Comparison of ENCODE assay signal across 22 mouse cellular contexts in the genomic region with DNA sequence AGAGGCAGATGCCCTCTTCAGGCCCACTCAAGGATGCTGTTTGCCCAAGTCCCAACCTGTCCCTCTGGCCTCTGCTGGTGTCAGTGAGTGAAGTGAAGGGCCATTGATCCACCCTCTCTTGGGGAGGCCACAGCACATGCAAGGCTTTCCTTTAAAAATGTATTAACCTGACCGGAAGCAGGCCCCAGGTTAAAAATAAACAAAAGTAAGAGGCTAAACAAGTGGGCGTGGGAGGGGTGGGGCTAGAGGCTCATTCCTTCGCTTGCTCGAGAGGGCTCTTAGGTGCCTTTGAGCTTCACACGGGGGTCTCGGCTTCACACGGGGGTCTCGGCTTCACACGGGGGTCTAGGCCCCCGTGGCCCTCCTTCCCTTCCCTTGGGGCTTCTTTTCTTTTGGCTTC. TPM values are rescaled to one million over a fixed set of nuclear protein-coding genes. Genes with fewer than 3 reads are reported as not detected.
DNase-seq lines count a peak whose midpoint lies in the region; ATAC-seq and TF ChIP-seq lines count a peak whose summit lies in the region.
"Had no signal": no experiment of that assay in that cellular context is flagged by ENCODE, and none has a peak within 500 bp of the region (broad histone marks: within the 10 kb centered on the region; RNA-seq: fewer than 3 reads in every experiment).

No protein-coding gene starts in this region.

- H3K9me3 ChIP-seq in kidney, embryonic 16.5 days (ENCODE audit: low read length): peaks cover 3% of the 10 kb centered on the region; the same call in 1 of the 2 replicates
- H3K9me3 ChIP-seq in lung, postnatal 0 days (ENCODE audit: low read length): no peaks in the 10 kb centered on the region
- H3K9me3 ChIP-seq in limb, embryonic 12.5 days: no peaks in the 10 kb centered on the region
- H3K9me3 ChIP-seq: embryonic facial prominence, embryonic 15.5 days; hindbrain, embryonic 15.5 days had no signal

- H3K36me3 ChIP-seq in kidney, embryonic 16.5 days (ENCODE audit: insufficient read depth, low read length): peaks cover 5% of the 10 kb centered on the region; the same call in 1 of the 2 replicates
- H3K36me3 ChIP-seq in lung, postnatal 0 days (ENCODE audit: insufficient read depth, low read length): no peaks in the 10 kb centered on the region
- H3K36me3 ChIP-seq in limb, embryonic 12.5 days: peaks cover 49% of the 10 kb centered on the region
- H3K36me3 ChIP-seq in thymus, adult 2 months (ENCODE audit: control insufficient read depth, insufficient read depth, low read length): no peaks in the 10 kb centered on the region; the same call in 1 of the 2 replicates
- H3K36me3 ChIP-seq: embryonic facial prominence, embryonic 15.5 days; hindbrain, embryonic 15.5 days had no signal

- no peak for TF ChIP-seq POLR2A in thymus, adult 2 months (IDR thresholded peaks at IDR 0.05; ENCODE audit: control insufficient read depth, extremely low read depth, insufficient read depth, low read length, poor library complexity)

- peaks cover 19% of the 10 kb centered on the region for H3K4me1 ChIP-seq in kidney, embryonic 16.5 days (ENCODE audit: insufficient read depth, low read length)
- H3K4me1 ChIP-seq in lung, postnatal 0 days (ENCODE audit: insufficient read depth, low read depth, low read length): no peaks in the 10 kb centered on the region
- H3K4me1 ChIP-seq in limb, embryonic 12.5 days (replicated peaks): peaks cover 78% of the 10 kb centered on the region
- peaks cover 11% of the 10 kb centered on the region for H3K4me1 ChIP-seq in thymus, adult 2 months (replicated peaks; ENCODE audit: control insufficient read depth, insufficient read depth, low read length)

- H3K27me3 ChIP-seq in kidney, embryonic 16.5 days (ENCODE audit: insufficient read depth, low read length): no peaks in the 10 kb centered on the region
- no peaks in the 10 kb centered on the region for H3K27me3 ChIP-seq in lung, postnatal 0 days (replicated peaks; ENCODE audit: insufficient read depth, low read length)
- no peaks in the 10 kb centered on the region for H3K27me3 ChIP-seq in limb, embryonic 12.5 days
- no peaks in the 10 kb centered on the region for H3K27me3 ChIP-seq in thymus, adult 2 months (ENCODE audit: control insufficient read depth, insufficient read depth, low read length)
- H3K27me3 ChIP-seq: embryonic facial prominence, embryonic 15.5 days; hindbrain, embryonic 15.5 days had no signal

- H3K27ac ChIP-seq in gastrocnemius, adult 2 months: peak overlapping the region; percentile 63
- no peak overlapping the region for H3K27ac ChIP-seq in kidney, embryonic 16.5 days (ENCODE audit: low read length)
- no peak overlapping the region for H3K27ac ChIP-seq in lung, postnatal 0 days (ENCODE audit: low read length)
- peak overlapping the region; percentile 5 for H3K27ac ChIP-seq in limb, embryonic 12.5 days
- no peak overlapping the region for H3K27ac ChIP-seq in thymus, adult 2 months (ENCODE audit: control insufficient read depth, insufficient read depth, low read length)
- H3K27ac ChIP-seq: embryonic facial prominence, embryonic 15.5 days; heart, adult 2 months; hindbrain, embryonic 15.5 days had no signal

- intact Hi-C loops in gastrocnemius, adult 2 months (cut with DNase I): no loop called here

- no peak for DNase-seq in gastrocnemius, adult 2 months
- no peak for DNase-seq in gastrocnemius, postnatal 4 days (ENCODE audit: low spot score in 2 of 2)
- no peak for DNase-seq in kidney, postnatal 4 days
- DNase-seq in lung, postnatal 0 days (ENCODE audit: low spot score): no peak
- DNase-seq in lung, postnatal 25 days (ENCODE audit: low spot score): no peak
- DNase-seq in thymus, adult 2 months: no peak
- DNase-seq: adrenal gland, postnatal 14 days; cerebellum, adult 2 months; cerebellum, postnatal 36 days; embryo, embryonic 11 days; gastrocnemius, postnatal 14 days; heart, adult 2 months; kidney, postnatal 25 days; lung, adult 2 months; retina, postnatal 1 day; thymus, postnatal 14 days had no signal

- H3K9ac ChIP-seq in kidney, embryonic 16.5 days (replicated peaks; ENCODE audit: low read length): 0 out of 2 replicates have a peak overlapping the region, but pooled peaks have one; percentile 1
- H3K9ac ChIP-seq in lung, postnatal 0 days (replicated peaks; ENCODE audit: low read depth): no peak overlapping the region
- no peak overlapping the region for H3K9ac ChIP-seq in limb, embryonic 12.5 days (replicated peaks)
- H3K9ac ChIP-seq: embryonic facial prominence, embryonic 15.5 days; hindbrain, embryonic 15.5 days had no signal

- H3K4me3 ChIP-seq in gastrocnemius, adult 2 months: no peak overlapping the region
- H3K4me3 ChIP-seq in kidney, embryonic 16.5 days (ENCODE audit: low read length): no peak overlapping the region
- no peak overlapping the region for H3K4me3 ChIP-seq in lung, postnatal 0 days (ENCODE audit: low read depth, low read length)
- no peak overlapping the region for H3K4me3 ChIP-seq in limb, embryonic 12.5 days (replicated peaks)
- H3K4me3 ChIP-seq in thymus, adult 2 months (ENCODE audit: control insufficient read depth, insufficient read depth, low read length): no peak overlapping the region
- H3K4me3 ChIP-seq: embryonic facial prominence, embryonic 15.5 days; heart, adult 2 months; hindbrain, embryonic 15.5 days had no signal

- WGBS in kidney, embryonic 16.5 days: 62% methylated on average over 10 of the region's 10 CpGs
- 59% methylated on average over 10 of the region's 10 CpGs for WGBS in lung, postnatal 0 days
- 82% methylated on average over 10 of the region's 10 CpGs for WGBS in limb, embryonic 12.5 days
- 93% methylated on average over 10 of the region's 10 CpGs for WGBS in thymus, adult 2 months

- no peak overlapping the region for H3K4me2 ChIP-seq in kidney, embryonic 16.5 days (replicated peaks; ENCODE audit: low read depth, low read length)
- H3K4me2 ChIP-seq in lung, postnatal 0 days (replicated peaks; ENCODE audit: low read depth, low read length): no peak overlapping the region
- no peak overlapping the region for H3K4me2 ChIP-seq in limb, embryonic 12.5 days
- H3K4me2 ChIP-seq: embryonic facial prominence, embryonic 15.5 days; hindbrain, embryonic 15.5 days; midbrain, embryonic 11.5 days had no signal

- TF ChIP-seq CTCF in gastrocnemius, adult 2 months (IDR thresholded peaks at IDR 0.05): no peak
- no peak for TF ChIP-seq CTCF in lung, postnatal 0 days (IDR thresholded peaks at IDR 0.05)
- no peak for TF ChIP-seq CTCF in thymus, adult 2 months (IDR thresholded peaks at IDR 0.05; ENCODE audit: borderline replicate concordance, control insufficient read depth, extremely low read depth, insufficient read depth, low read length, poor library complexity)

- ATAC-seq in kidney, embryonic 16.5 days (ENCODE audit: low FRiP score, low TSS enrichment): peak; percentile 39; the same call in 1 of the 2 replicates
- 0 out of 2 replicates have a peak, but pooled peaks have one; percentile 41 for ATAC-seq in lung, postnatal 0 days
- no peak for ATAC-seq in limb, embryonic 12.5 days (ENCODE audit: insufficient number of reproducible peaks, insufficient read depth, low FRiP score, low TSS enrichment, low read depth)
- ATAC-seq: forebrain, embryonic 16.5 days had no signal

- TF ChIP-seq EP300 in lung, postnatal 0 days (IDR thresholded peaks at IDR 0.05): no peak

RNA-seq across cellular contexts. Expression of a gene that starts 54.5 kb away (rescaled TPM):
- 10 to 100 TPM; 23.7 to 30.0 TPM for total RNA-seq in gastrocnemius, adult 2 months (2021)
- 10 to 100 TPM; 65.7 to 73.4 TPM for total RNA-seq in gastrocnemius, postnatal 4 days (2021)
- polyA plus RNA-seq in kidney, embryonic 16.5 days (2015; fragmentation: Nextera tagmentation; extraction: Ambion mirVana): 66.4 and 79.4 TPM in 2 replicates
- 40.2 and 49.8 TPM in 2 replicates for polyA plus RNA-seq in lung, postnatal 0 days (2015; fragmentation: Nextera tagmentation; extraction: Ambion mirVana)
- polyA plus RNA-seq in limb, embryonic 12.5 days (2016; fragmentation: Nextera tagmentation; extraction: Ambion mirVana): 278 and 295 TPM in 2 replicates
- polyA plus RNA-seq in thymus, adult 2 months (2012; rRNA removed): 130 and 147 TPM in 2 replicates

Comparison
In these comparisons a context has a peak if more than half of its experiments do, and no peak if none do; other contexts are left out.
1. H3K27ac ChIP-seq: peak in gastrocnemius, adult 2 months (single experiment) and limb, embryonic 12.5 days (single experiment); none in kidney, embryonic 16.5 days (single experiment), lung, postnatal 0 days (single experiment) and thymus, adult 2 months (single experiment).